28 mouse cellular contexts compared by ENCODE assay signal in the genomic region with DNA sequence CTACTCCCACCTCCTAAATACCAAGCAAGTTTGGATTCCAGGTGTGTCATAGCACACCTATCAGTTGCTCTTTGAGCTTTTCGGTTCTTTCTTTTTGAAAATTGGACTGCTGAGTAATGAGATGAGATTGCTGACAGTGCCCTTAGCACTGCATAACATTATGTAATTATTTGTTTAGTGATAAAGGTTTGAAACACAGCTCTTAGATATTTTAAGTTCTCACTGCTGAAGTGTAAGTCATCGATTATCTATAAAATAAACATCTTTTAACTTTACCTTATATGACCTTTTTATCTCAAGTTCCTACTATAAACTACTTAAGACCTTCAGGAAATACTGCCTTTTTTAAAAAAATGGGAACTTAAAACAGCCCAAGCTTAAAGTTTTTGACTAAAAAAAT.
"Had no signal": no experiment of that assay in that cellular context is flagged by ENCODE, and none has a peak within 500 bp of the region (broad histone marks: within the 10 kb centered on the region; RNA-seq: fewer than 3 reads in every experiment).

No protein-coding gene starts in this region.

- H3K27ac ChIP-seq: embryonic facial prominence, embryonic 10.5 days; embryonic facial prominence, embryonic 12.5 days; embryonic facial prominence, embryonic 13.5 days; embryonic facial prominence, embryonic 15.5 days; forebrain, embryonic 10.5 days; forebrain, embryonic 12.5 days; forebrain, embryonic 13.5 days; forebrain, embryonic 15.5 days; heart, adult 2 months had no signal

- DNase-seq: cerebellum, adult 2 months; cerebellum, adult 8-10 months; cerebellum, adult 9-10 months; cerebellum, adult 9-11 months; cerebellum, postnatal 10 days; cerebellum, postnatal 14 days; cerebellum, postnatal 25 days; cerebellum, postnatal 36 days; embryo, embryonic 11 days; forebrain, postnatal 0 days; gastrocnemius, postnatal 10 days; gastrocnemius, postnatal 14 days; gastrocnemius, postnatal 25 days; gastrocnemius, postnatal 36 days; heart, adult 11 months; heart, adult 18-20 months; heart, adult 2 months had no signal

- H3K4me2 ChIP-seq: embryonic facial prominence, embryonic 12.5 days; embryonic facial prominence, embryonic 13.5 days; embryonic facial prominence, embryonic 15.5 days; forebrain, embryonic 12.5 days; forebrain, embryonic 13.5 days; forebrain, embryonic 15.5 days had no signal

- H3K9ac ChIP-seq: embryonic facial prominence, embryonic 12.5 days; embryonic facial prominence, embryonic 13.5 days; embryonic facial prominence, embryonic 15.5 days; forebrain, embryonic 12.5 days; forebrain, embryonic 13.5 days; forebrain, embryonic 15.5 days; forebrain, postnatal 0 days had no signal

- H3K27me3 ChIP-seq: embryonic facial prominence, embryonic 12.5 days; embryonic facial prominence, embryonic 13.5 days; embryonic facial prominence, embryonic 15.5 days; forebrain, embryonic 12.5 days; forebrain, embryonic 13.5 days; forebrain, embryonic 15.5 days had no signal

- H3K4me1 ChIP-seq: embryonic facial prominence, embryonic 10.5 days; embryonic facial prominence, embryonic 12.5 days; embryonic facial prominence, embryonic 13.5 days; embryonic facial prominence, embryonic 15.5 days; forebrain, embryonic 10.5 days; forebrain, embryonic 12.5 days; forebrain, embryonic 13.5 days; forebrain, embryonic 15.5 days had no signal

- ATAC-seq: forebrain, embryonic 13.5 days; forebrain, embryonic 14.5 days; forebrain, embryonic 15.5 days; forebrain, embryonic 16.5 days; forebrain, postnatal 0 days had no signal

- H3K4me3 ChIP-seq: embryonic facial prominence, embryonic 10.5 days; embryonic facial prominence, embryonic 12.5 days; embryonic facial prominence, embryonic 13.5 days; embryonic facial prominence, embryonic 15.5 days; erythroblast, embryonic 14.5 days; forebrain, embryonic 10.5 days; forebrain, embryonic 12.5 days; forebrain, embryonic 13.5 days; forebrain, embryonic 15.5 days; heart, adult 2 months had no signal

- H3K9me3 ChIP-seq: embryonic facial prominence, embryonic 10.5 days; embryonic facial prominence, embryonic 12.5 days; embryonic facial prominence, embryonic 13.5 days; embryonic facial prominence, embryonic 15.5 days; forebrain, embryonic 10.5 days; forebrain, embryonic 12.5 days; forebrain, embryonic 13.5 days; forebrain, embryonic 15.5 days had no signal
